Mouse (Mus musculus) adrenal gland, adult 8-10 months (tissue): ENCODE results near the gene Eif4g2. TPM values are rescaled to one million over a fixed set of nuclear protein-coding genes. Genes with fewer than 3 reads are reported as not detected.
A peak's percentile ranks its signal among the peaks of the same experiment; 100 is the strongest.

Source experiments
- DNase-seq: peaks from one replicate; pipeline ENCODE4 v3.0.0; 2022
- total RNA-seq, 4 experiments: library from RNA; stranded (reverse); gene quantifications; 2 replicates each; pipeline ENCODE4 v1.2.4; 2022

The Eif4g2 gene
- total RNA-seq: 100 to 1,000 TPM; 727 to 811 (median 783) TPM

- DNase-seq: peak; percentile 99
These were observed at the start of gene Eif4g2 for GRCm38 (mm10) chr7:111082822-111083732. Gene Eif4g2, minus strand, starts transcription at chr7:111083030.

GRCm38 (mm10) chr7:111132596-111132995 is 49.8 kb upstream of the Eif4g2 start:
- DNase-seq: no peak

GRCm38 (mm10) chr7:111126636-111127395 is 44.0 kb upstream of the Eif4g2 start:
- no peak for DNase-seq

- no peak for DNase-seq
These were observed 41.1 kb upstream of the Eif4g2 start for GRCm38 (mm10) chr7:111123761-111124546.

GRCm38 (mm10) chr7:111122531-111123130 is 39.8 kb upstream of the Eif4g2 start:
- peak; percentile 96 for DNase-seq

- DNase-seq: peak; percentile 72
These were observed 39.3 kb upstream of the Eif4g2 start for GRCm38 (mm10) chr7:111122084-111122530.

- no peak for DNase-seq
These were observed 38.7 kb upstream of the Eif4g2 start for GRCm38 (mm10) chr7:111121522-111121921.

- DNase-seq: no peak
These were observed 26.7 kb upstream of the Eif4g2 start for GRCm38 (mm10) chr7:111109561-111109960.

- no peak for DNase-seq
These were observed 26.3 kb upstream of the Eif4g2 start for GRCm38 (mm10) chr7:111109161-111109560.

GRCm38 (mm10) chr7:111098196-111098595 is 15.4 kb upstream of the Eif4g2 start:
- no peak for DNase-seq

GRCm38 (mm10) chr7:111095169-111095568 is 12.3 kb upstream of the Eif4g2 start:
- no peak for DNase-seq

- DNase-seq: no peak
These were observed 2.3 kb upstream of the Eif4g2 start for GRCm38 (mm10) chr7:111085153-111085552.

- DNase-seq: no peak
These were observed 1.6 kb upstream of the Eif4g2 start for GRCm38 (mm10) chr7:111084443-111084842.

GRCm38 (mm10) chr7:111083733-111084120 is 897 bp upstream of the Eif4g2 start:
- DNase-seq: no peak

- peak; percentile 81 for DNase-seq
These were observed 598 bp downstream of the Eif4g2 start for GRCm38 (mm10) chr7:111082043-111082821.

GRCm38 (mm10) chr7:111080876-111081275 is 2.0 kb downstream of the Eif4g2 start:
- DNase-seq: no peak

GRCm38 (mm10) chr7:111080026-111080425 is 2.8 kb downstream of the Eif4g2 start:
- no peak for DNase-seq

- DNase-seq: no peak
These were observed 4.6 kb downstream of the Eif4g2 start for GRCm38 (mm10) chr7:111078271-111078670.

GRCm38 (mm10) chr7:111075288-111075687 is 7.5 kb downstream of the Eif4g2 start:
- no peak for DNase-seq

- DNase-seq: no peak
These were observed 10.4 kb downstream of the Eif4g2 start for GRCm38 (mm10) chr7:111072410-111072809.

GRCm38 (mm10) chr7:111070167-111070496 is 12.7 kb downstream of the Eif4g2 start:
- DNase-seq: no peak
